Mouse (Mus musculus) bone marrow, adult 2 months (tissue): Measurements from ENCODE around the gene Il6ra.

Experiments used
- CTCF ChIP-seq: fragments of 200-500 bp; IDR thresholded peaks from 2 replicates; pipeline ENCODE4 v1.5.1; 2011; ENCODE audit warnings: low read length, control low read depth; ENCODE audit not compliant: control insufficient read depth, insufficient read depth
- POLR2A ChIP-seq: fragments of 200-500 bp; IDR thresholded peaks from 2 replicates; pipeline ENCODE4 v1.6.1; 2011; ENCODE audit warnings: low read depth, mild to moderate bottlenecking, control low read depth, low read length, borderline replicate concordance; ENCODE audit not compliant: control insufficient read depth

GRCm38 (mm10) chr3:89872209-89872608 lies 40.8 kb downstream of the Il6ra start:
- TF ChIP-seq CTCF = no peak
- TF ChIP-seq POLR2A = no peak
